Comparison of ENCODE assay signal across 8 mouse cellular contexts in the genomic region with DNA sequence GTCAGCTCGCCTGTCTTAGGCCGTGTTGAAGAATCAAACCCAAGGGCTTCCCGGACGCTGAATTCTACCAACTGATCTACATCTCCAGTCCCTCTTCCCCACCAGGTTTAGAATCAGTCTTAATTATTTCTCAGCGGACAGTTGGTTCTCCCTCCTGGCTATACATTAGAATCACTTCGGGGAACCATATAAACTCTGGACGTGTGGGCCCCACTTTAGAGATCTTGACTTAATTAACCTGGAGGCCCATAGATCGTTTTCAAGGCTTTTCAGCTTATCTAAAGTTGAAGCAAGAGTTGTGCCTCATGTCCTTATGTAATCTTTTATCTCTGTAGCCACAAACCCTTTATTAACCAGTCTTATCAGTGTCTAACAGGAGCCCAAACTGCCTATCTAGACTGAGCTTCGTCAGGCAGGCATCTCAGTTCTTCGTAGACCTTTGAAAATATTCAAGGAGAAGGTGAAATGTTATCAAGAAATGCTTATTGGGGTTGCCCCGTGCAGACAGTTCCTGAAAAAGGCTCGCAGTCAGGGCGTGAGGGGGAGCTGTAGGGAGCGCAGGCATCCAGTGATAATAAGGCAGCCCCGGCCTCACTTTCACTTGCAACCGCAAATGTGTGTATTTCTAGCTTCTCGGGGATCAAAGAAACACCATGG. TPM values are rescaled to one million over a fixed set of nuclear protein-coding genes. Genes with fewer than 3 reads are reported as not detected.
A peak's percentile ranks its signal among the peaks of the same experiment; 100 is the strongest.
DNase-seq lines count a peak whose midpoint lies in the region; ATAC-seq and TF ChIP-seq lines count a peak whose summit lies in the region.

No protein-coding gene starts in this region.

- ATAC-seq in lung, embryonic 14.5 days (ENCODE audit: insufficient read depth): peak; percentile 76
- ATAC-seq in hindbrain, embryonic 13.5 days (ENCODE audit: low FRiP score): peak; percentile 73
- ATAC-seq in liver, postnatal 0 days: peak; percentile 63

- H3K4me1 ChIP-seq in lung, embryonic 14.5 days (ENCODE audit: insufficient read depth): no peaks in the 10 kb centered on the region
- no peaks in the 10 kb centered on the region; the same call in 1 of the 2 replicates for H3K4me1 ChIP-seq in cortical plate, adult 2 months (ENCODE audit: control insufficient read depth, insufficient read depth, low read length)
- H3K4me1 ChIP-seq in hindbrain, embryonic 13.5 days (replicated peaks): peaks cover 37% of the 10 kb centered on the region
- H3K4me1 ChIP-seq in liver, postnatal 0 days (ENCODE audit: insufficient read depth): peaks cover 20% of the 10 kb centered on the region

- no peak for DNase-seq in lung, embryonic 14.5 days
- DNase-seq in lung, postnatal 25 days (ENCODE audit: low spot score): no peak
- DNase-seq in liver, postnatal 0 days: no peak
- DNase-seq in thymus, postnatal 10 days (ENCODE audit: low spot score in 2 of 2): no peak
- no peak for DNase-seq in right cerebral cortex, postnatal 14 days
- DNase-seq in testis, postnatal 14 days (ENCODE audit: low spot score): no peak

- no peak for TF ChIP-seq POLR2A in cortical plate, adult 2 months (IDR thresholded peaks at IDR 0.05; ENCODE audit: extremely low read depth, insufficient read depth, low read length)

- 0 out of 2 replicates have a peak, but pooled peaks cover 4% of the 10 kb centered on the region for H3K36me3 ChIP-seq in lung, embryonic 14.5 days (ENCODE audit: insufficient read depth)
- H3K36me3 ChIP-seq in hindbrain, embryonic 13.5 days: peaks cover 13% of the 10 kb centered on the region
- no peaks in the 10 kb centered on the region; the same call in 1 of the 2 replicates for H3K36me3 ChIP-seq in liver, postnatal 0 days (replicated peaks; ENCODE audit: insufficient read depth, low read length)

- H3K9me3 ChIP-seq in lung, embryonic 14.5 days (ENCODE audit: low read depth, low read length): no peaks in the 10 kb centered on the region
- no peaks in the 10 kb centered on the region for H3K9me3 ChIP-seq in hindbrain, embryonic 13.5 days
- no peaks in the 10 kb centered on the region for H3K9me3 ChIP-seq in liver, postnatal 0 days (ENCODE audit: low read length)

- peak; percentile 97 for TF ChIP-seq EP300 in liver, postnatal 0 days (IDR thresholded peaks at IDR 0.05; ENCODE audit: low read depth)

- peak overlapping the region; percentile 78 for H3K4me2 ChIP-seq in lung, embryonic 14.5 days
- peak overlapping the region; percentile 66 for H3K4me2 ChIP-seq in hindbrain, embryonic 13.5 days
- peak overlapping the region; percentile 81 for H3K4me2 ChIP-seq in liver, postnatal 0 days (ENCODE audit: low read depth, low read length)

- no peak overlapping the region for H3K27ac ChIP-seq in lung, embryonic 14.5 days (ENCODE audit: low read depth)
- H3K27ac ChIP-seq in cortical plate, adult 2 months (ENCODE audit: insufficient read depth, low read length): no peak overlapping the region
- peak overlapping the region; percentile 92; the same call in 1 of the 2 replicates for H3K27ac ChIP-seq in hindbrain, embryonic 13.5 days
- peak overlapping the region; percentile 89 for H3K27ac ChIP-seq in liver, postnatal 0 days (ENCODE audit: low read depth)

- WGBS in lung, embryonic 14.5 days: 7% methylated on average over 17 of the region's 17 CpGs
- 9% methylated on average over 17 of the region's 17 CpGs for WGBS in hindbrain, embryonic 13.5 days
- 4% methylated on average over 17 of the region's 17 CpGs for WGBS in liver, postnatal 0 days (ENCODE audit: insufficient replicate concordance)

- H3K27me3 ChIP-seq in lung, embryonic 14.5 days (ENCODE audit: insufficient read depth, low read length): no peaks in the 10 kb centered on the region
- H3K27me3 ChIP-seq in hindbrain, embryonic 13.5 days: no peaks in the 10 kb centered on the region
- no peaks in the 10 kb centered on the region for H3K27me3 ChIP-seq in liver, postnatal 0 days (ENCODE audit: insufficient read depth, low read length)

- H3K4me3 ChIP-seq in lung, embryonic 14.5 days (ENCODE audit: low read depth, low read length): peak overlapping the region; percentile 79
- peak overlapping the region; percentile 97 for H3K4me3 ChIP-seq in cortical plate, adult 2 months (ENCODE audit: insufficient read depth, low read length)
- H3K4me3 ChIP-seq in hindbrain, embryonic 13.5 days: peak overlapping the region; percentile 83
- peak overlapping the region; percentile 90 for H3K4me3 ChIP-seq in liver, postnatal 0 days (ENCODE audit: low read depth, low read length)

- H3K9ac ChIP-seq in lung, embryonic 14.5 days: peak overlapping the region; percentile 45; the same call in 1 of the 2 replicates
- H3K9ac ChIP-seq in hindbrain, embryonic 13.5 days: peak overlapping the region; percentile 86
- peak overlapping the region; percentile 58 for H3K9ac ChIP-seq in liver, postnatal 0 days (replicated peaks)

- peak; percentile 31 for TF ChIP-seq CTCF in lung, embryonic 14.5 days (IDR thresholded peaks at IDR 0.05; ENCODE audit: low read depth)
- no peak for TF ChIP-seq CTCF in cortical plate, adult 2 months (IDR thresholded peaks at IDR 0.05; ENCODE audit: extremely low read depth, insufficient read depth, low read length)
- TF ChIP-seq CTCF in liver, postnatal 0 days (IDR thresholded peaks at IDR 0.05; ENCODE audit: low read depth): peak; percentile 33; the same call in 1 of the 2 replicates

RNA-seq across cellular contexts. Expression of a gene that starts 0.5 kb away (rescaled TPM):
- 31.4 and 34.8 TPM in 2 replicates for polyA plus RNA-seq in lung, embryonic 14.5 days (2014; fragmentation: Nextera tagmentation; extraction: Ambion mirVana)
- 20.1 and 22.7 TPM in 2 replicates for polyA plus RNA-seq in cortical plate, adult 2 months (2012; rRNA removed)
- polyA plus RNA-seq in hindbrain, embryonic 13.5 days (2015; fragmentation: Nextera tagmentation; extraction: Ambion mirVana): 73.8 and 75.2 TPM in 2 replicates
- 11.4 and 14.8 TPM in 2 replicates for polyA plus RNA-seq in liver, postnatal 0 days (2015; fragmentation: Nextera tagmentation; extraction: Ambion mirVana)

RNA-seq across cellular contexts. Expression of a gene that starts 5.6 kb away (rescaled TPM):
- not detected in 2 replicates for polyA plus RNA-seq in lung, embryonic 14.5 days (2014; fragmentation: Nextera tagmentation; extraction: Ambion mirVana)
- not detected in 2 replicates for polyA plus RNA-seq in cortical plate, adult 2 months (2012; rRNA removed)
- polyA plus RNA-seq in hindbrain, embryonic 13.5 days (2015; fragmentation: Nextera tagmentation; extraction: Ambion mirVana): not detected in 2 replicates
- polyA plus RNA-seq in liver, postnatal 0 days (2015; fragmentation: Nextera tagmentation; extraction: Ambion mirVana): not detected in 2 replicates

Comparison
In these comparisons a context has a peak if more than half of its experiments do, and no peak if none do; other contexts are left out.
1. H3K27ac ChIP-seq: peak in hindbrain, embryonic 13.5 days (single experiment) and liver, postnatal 0 days (single experiment); none in lung, embryonic 14.5 days (single experiment) and cortical plate, adult 2 months (single experiment).
2. Peak in every context shown above with its lines, with median percentiles within 50 percentile points of each other: ATAC-seq, H3K4me2 ChIP-seq, H3K4me3 ChIP-seq and H3K9ac ChIP-seq.